Mouse (Mus musculus) small intestine, adult 2 months (tissue): ENCODE data around the gene Lfng.

Experiments
- CTCF ChIP-seq: fragments of 200-500 bp; IDR thresholded peaks from 2 replicates; pipeline ENCODE4 v1.5.1; 2012; ENCODE audit warnings: low read depth, mild to moderate bottlenecking, control low read depth, inconsistent platforms, low read length, moderate library complexity, mixed read lengths; ENCODE audit not compliant: insufficient replicate concordance, insufficient read length; ENCODE audit errors: extremely low read depth
- POLR2A ChIP-seq: fragments of 200-500 bp; IDR thresholded peaks from 2 replicates; pipeline ENCODE4 v1.6.1; 2012; ENCODE audit warnings: low read depth, mild to moderate bottlenecking, control low read depth, inconsistent platforms, low read length, moderate library complexity

DNA sequence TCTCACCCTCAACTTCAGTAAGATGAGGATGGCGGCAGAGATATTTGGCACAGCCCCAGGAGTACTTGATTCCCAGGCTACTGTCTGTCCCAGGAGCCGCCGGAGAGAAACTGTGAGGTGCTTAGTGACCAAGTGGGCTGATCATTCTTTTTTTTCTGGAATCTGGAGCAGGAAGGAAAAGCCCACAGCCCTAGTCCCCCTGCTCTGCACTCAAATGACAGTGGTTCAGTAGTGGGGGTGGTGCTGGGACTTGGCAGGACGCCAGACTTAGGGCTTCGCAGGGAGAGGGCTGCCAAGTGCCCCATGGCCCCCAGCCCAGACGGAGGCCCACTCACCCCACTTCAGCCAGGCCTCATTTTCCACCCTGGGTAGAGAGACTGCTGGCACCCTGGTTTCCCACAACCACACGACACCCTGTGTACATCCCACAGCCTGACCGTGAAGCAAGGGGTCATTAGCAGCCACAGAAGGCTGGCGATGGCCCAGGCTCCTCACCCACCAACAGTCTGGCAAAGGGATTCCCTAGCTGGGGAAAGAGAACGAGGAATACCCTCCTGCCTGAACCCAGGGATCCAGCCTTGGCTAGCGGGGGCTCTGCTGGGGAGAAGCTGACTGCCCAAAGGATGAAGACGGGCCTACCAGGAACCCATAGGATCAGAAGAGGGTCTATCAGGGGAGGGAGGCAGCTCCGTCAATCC is 40.9 kb downstream of the Lfng start:
- TF ChIP-seq CTCF (no peak), POLR2A (no peak)
